Mouse (Mus musculus): ENCODE measurements at regions not wholly inside any gene's neighbourhood (a gene's known extent, or its start where the extent isn't known, plus 50 kb on each side); places are given as distances from the start of the nearest gene placed in this dataset.

GRCm38 (mm10) chr3:149332105-149332504 is 341.8 kb upstream of the Adgrl2 start:
- 12% methylated on average over 4 of the region's 4 CpGs for WGBS

GRCm38 (mm10) chr3:149331251-149331960 is 341.1 kb upstream of the Adgrl2 start:
- no peak for TF ChIP-seq CTCF (IDR thresholded peaks at IDR 0.05; ENCODE audit: borderline replicate concordance, control insufficient read depth, extremely low read depth, insufficient read depth, low read length, poor library complexity)
- no peak for TF ChIP-seq POLR2A (IDR thresholded peaks at IDR 0.05; ENCODE audit: control insufficient read depth, extremely low read depth, insufficient read depth, low read length, poor library complexity)
- WGBS = 95% methylated on average over 7 of the region's 7 CpGs
- no peak for DNase-seq
- Histone ChIP-seq H3K27me3 (ENCODE audit: control insufficient read depth, insufficient read depth, low read length) (no peaks in the 10 kb centered on the region), H3K4me3 (ENCODE audit: control insufficient read depth, insufficient read depth, low read length) (no peak overlapping the region), H3K36me3 (ENCODE audit: control insufficient read depth, insufficient read depth, low read length) (no peaks in the 10 kb centered on the region), H3K4me1 (replicated peaks; ENCODE audit: control insufficient read depth, insufficient read depth, low read length) (no peaks in the 10 kb centered on the region; the same call in none of the 2 replicates), H3K27ac (ENCODE audit: control insufficient read depth, insufficient read depth, low read length) (no peak overlapping the region)

More at GRCm38 (mm10) chr3:149332105-149332504, 341.8 kb upstream of the Adgrl2 start:
- H3K27ac ChIP-seq (ENCODE audit: control insufficient read depth, insufficient read depth, low read length) = no peak overlapping the region
- no peaks in the 10 kb centered on the region for H3K27me3 ChIP-seq (ENCODE audit: control insufficient read depth, insufficient read depth, low read length)
- H3K4me1 ChIP-seq (replicated peaks; ENCODE audit: control insufficient read depth, insufficient read depth, low read length) = no peaks in the 10 kb centered on the region; the same call in 1 of the 2 replicates
- H3K4me3 ChIP-seq (ENCODE audit: control insufficient read depth, insufficient read depth, low read length) = no peak overlapping the region
- TF ChIP-seq CTCF (IDR thresholded peaks at IDR 0.05; ENCODE audit: borderline replicate concordance, control insufficient read depth, extremely low read depth, insufficient read depth, low read length, poor library complexity) (no peak), POLR2A (IDR thresholded peaks at IDR 0.05; ENCODE audit: control insufficient read depth, extremely low read depth, insufficient read depth, low read length, poor library complexity) (no peak)
- H3K36me3 ChIP-seq (ENCODE audit: control insufficient read depth, insufficient read depth, low read length) = no peaks in the 10 kb centered on the region
- no peak for DNase-seq

- Histone ChIP-seq H3K36me3 (ENCODE audit: control insufficient read depth, insufficient read depth, low read length) (no peaks in the 10 kb centered on the region), H3K4me3 (ENCODE audit: control insufficient read depth, insufficient read depth, low read length) (no peak overlapping the region), H3K27me3 (ENCODE audit: control insufficient read depth, insufficient read depth, low read length) (no peaks in the 10 kb centered on the region), H3K27ac (ENCODE audit: control insufficient read depth, insufficient read depth, low read length) (no peak overlapping the region), H3K4me1 (replicated peaks; ENCODE audit: control insufficient read depth, insufficient read depth, low read length) (no peaks in the 10 kb centered on the region; the same call in none of the 2 replicates)
- WGBS = 91% methylated on average over 10 of the region's 10 CpGs
- DNase-seq = no peak
- TF ChIP-seq POLR2A (IDR thresholded peaks at IDR 0.05; ENCODE audit: control insufficient read depth, extremely low read depth, insufficient read depth, low read length, poor library complexity) = no peak
- TF ChIP-seq CTCF (IDR thresholded peaks at IDR 0.05; ENCODE audit: borderline replicate concordance, control insufficient read depth, extremely low read depth, insufficient read depth, low read length, poor library complexity) = no peak
These were observed 340.4 kb upstream of the Adgrl2 start for GRCm38 (mm10) chr3:149330716-149331115.

- TF ChIP-seq POLR2A (IDR thresholded peaks at IDR 0.05; ENCODE audit: control insufficient read depth, extremely low read depth, insufficient read depth, low read length, poor library complexity) (no peak), CTCF (IDR thresholded peaks at IDR 0.05; ENCODE audit: borderline replicate concordance, control insufficient read depth, extremely low read depth, insufficient read depth, low read length, poor library complexity) (no peak)
- 90% methylated on average over 10 of the region's 10 CpGs for WGBS
- Histone ChIP-seq H3K4me3 (ENCODE audit: control insufficient read depth, insufficient read depth, low read length) (no peak overlapping the region), H3K27me3 (ENCODE audit: control insufficient read depth, insufficient read depth, low read length) (no peaks in the 10 kb centered on the region), H3K27ac (ENCODE audit: control insufficient read depth, insufficient read depth, low read length) (no peak overlapping the region), H3K4me1 (replicated peaks; ENCODE audit: control insufficient read depth, insufficient read depth, low read length) (no peaks in the 10 kb centered on the region; the same call in none of the 2 replicates), H3K36me3 (ENCODE audit: control insufficient read depth, insufficient read depth, low read length) (no peaks in the 10 kb centered on the region)
- no peak for DNase-seq
These were observed 339.7 kb upstream of the Adgrl2 start for GRCm38 (mm10) chr3:149330041-149330440.

DNA sequence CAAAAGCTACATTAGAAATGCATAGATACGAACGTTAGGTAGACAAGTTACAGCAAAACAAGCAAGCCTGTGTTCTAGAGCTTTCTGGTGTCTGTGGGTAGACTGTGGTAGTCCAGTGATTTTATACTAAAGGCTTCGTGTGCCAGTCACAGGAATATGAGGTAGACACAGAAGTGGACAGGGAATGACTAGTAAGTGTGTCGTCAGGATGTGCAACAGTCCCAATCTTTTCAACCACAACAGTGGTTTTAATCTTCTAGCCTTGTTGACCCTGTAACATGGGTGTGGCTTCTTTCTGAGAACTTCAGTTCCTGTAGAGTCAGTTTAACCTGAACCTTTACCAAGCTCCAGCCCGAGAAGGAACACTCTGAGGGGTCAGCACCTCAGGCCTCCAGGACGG is 339.3 kb upstream of the Adgrl2 start:
- H3K27me3 ChIP-seq (ENCODE audit: control insufficient read depth, insufficient read depth, low read length) = no peaks in the 10 kb centered on the region
- no peak for TF ChIP-seq POLR2A (IDR thresholded peaks at IDR 0.05; ENCODE audit: control insufficient read depth, extremely low read depth, insufficient read depth, low read length, poor library complexity)
- no peak for TF ChIP-seq CTCF (IDR thresholded peaks at IDR 0.05; ENCODE audit: borderline replicate concordance, control insufficient read depth, extremely low read depth, insufficient read depth, low read length, poor library complexity)
- H3K4me1 ChIP-seq (replicated peaks; ENCODE audit: control insufficient read depth, insufficient read depth, low read length) = no peaks in the 10 kb centered on the region; the same call in none of the 2 replicates
- H3K27ac ChIP-seq (ENCODE audit: control insufficient read depth, insufficient read depth, low read length) = no peak overlapping the region
- DNase-seq = no peak
- H3K4me3 ChIP-seq (ENCODE audit: control insufficient read depth, insufficient read depth, low read length) = no peak overlapping the region
- H3K36me3 ChIP-seq (ENCODE audit: control insufficient read depth, insufficient read depth, low read length) = no peaks in the 10 kb centered on the region
- 66% methylated on average over 6 of the region's 6 CpGs for WGBS

DNA sequence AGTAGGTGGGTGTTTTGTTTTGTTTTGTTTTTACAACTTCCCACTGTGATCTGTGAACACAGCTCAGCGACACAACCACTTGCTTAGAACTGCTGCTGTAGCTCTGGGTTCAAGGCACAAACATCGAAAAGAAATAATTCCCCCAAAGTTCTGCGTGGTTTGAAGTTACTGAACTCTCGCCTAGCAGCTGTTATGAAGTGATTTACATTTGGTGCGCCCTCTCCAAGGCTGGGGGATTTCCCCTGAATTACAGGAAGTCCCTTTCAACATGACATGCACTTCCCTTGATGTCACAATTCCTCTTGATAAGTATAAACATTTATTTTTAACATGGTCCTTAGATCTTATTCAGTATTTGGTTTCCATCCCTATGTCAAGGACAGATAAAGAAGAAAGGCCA is 336.3 kb upstream of the Adgrl2 start:
- TF ChIP-seq POLR2A (IDR thresholded peaks at IDR 0.05; ENCODE audit: control insufficient read depth, extremely low read depth, insufficient read depth, low read length, poor library complexity) (no peak), CTCF (IDR thresholded peaks at IDR 0.05; ENCODE audit: borderline replicate concordance, control insufficient read depth, extremely low read depth, insufficient read depth, low read length, poor library complexity) (no peak)
- 6% methylated on average over 5 of the region's 5 CpGs for WGBS
- Histone ChIP-seq H3K27ac (ENCODE audit: control insufficient read depth, insufficient read depth, low read length) (no peak overlapping the region), H3K4me1 (replicated peaks; ENCODE audit: control insufficient read depth, insufficient read depth, low read length) (no peaks in the 10 kb centered on the region; the same call in none of the 2 replicates), H3K36me3 (ENCODE audit: control insufficient read depth, insufficient read depth, low read length) (no peaks in the 10 kb centered on the region), H3K27me3 (ENCODE audit: control insufficient read depth, insufficient read depth, low read length) (no peaks in the 10 kb centered on the region), H3K4me3 (ENCODE audit: control insufficient read depth, insufficient read depth, low read length) (no peak overlapping the region)
- DNase-seq = no peak

Data from thymus, adult 2 months (tissue).